Mouse (Mus musculus): ENCODE results near the gene Vmn2r56. TPM values are rescaled to one million over a fixed set of nuclear protein-coding genes. Genes with fewer than 3 reads are reported as not detected.

Vmn2r56 gene
- polyA plus RNA-seq, 1 experiment = not detected

Other genes with a start within 250 kb of the Vmn2r56 start
- gene 2900092C05Rik, start 222.5 kb downstream of the Vmn2r56 start, polyA plus RNA-seq (2012; rRNA removed) = not detected in 2 replicates
- gene Vmn2r53, start 126.2 kb downstream of the Vmn2r56 start, polyA plus RNA-seq (2012; rRNA removed) = not detected in 2 replicates
- not detected in 2 replicates for gene Vmn2r54, start 94.7 kb downstream of the Vmn2r56 start, polyA plus RNA-seq (2012; rRNA removed)
- gene Vmn2r55, start 50.0 kb downstream of the Vmn2r56 start, polyA plus RNA-seq (2012; rRNA removed) = not detected in 2 replicates
- gene Zscan18, start 68.6 kb upstream of the Vmn2r56 start, polyA plus RNA-seq (2012; rRNA removed) = 0.76 and 1.4 TPM in 2 replicates
- 0.81 and 0.92 TPM in 2 replicates for gene Zfp329, start 83.9 kb upstream of the Vmn2r56 start, polyA plus RNA-seq (2012; rRNA removed)
- 9.5 and 12.4 TPM in 2 replicates for gene Zfp110, start 99.8 kb upstream of the Vmn2r56 start, polyA plus RNA-seq (2012; rRNA removed)
- gene Zfp128, start 146.2 kb upstream of the Vmn2r56 start, polyA plus RNA-seq (2012; rRNA removed) = 0.65 and 0.85 TPM in 2 replicates
- 6.8 and 7.1 TPM in 2 replicates for gene Zscan22, start 162.8 kb upstream of the Vmn2r56 start, polyA plus RNA-seq (2012; rRNA removed)
- gene Rps5, start 187.3 kb upstream of the Vmn2r56 start, polyA plus RNA-seq (2012; rRNA removed) = 2,106 and 2,648 TPM in 2 replicates
- 0.21 and 0.31 TPM in 2 replicates for gene Rnf225, start 192.4 kb upstream of the Vmn2r56 start, polyA plus RNA-seq (2012; rRNA removed)
- 3.7 and 4.7 TPM in 2 replicates for gene Zfp324, start 230.8 kb upstream of the Vmn2r56 start, polyA plus RNA-seq (2012; rRNA removed)
- 4.1 and 5.1 TPM in 2 replicates for gene Zfp446, start 242.8 kb upstream of the Vmn2r56 start, polyA plus RNA-seq (2012; rRNA removed)

Data from spleen, adult 2 months (tissue).